Mouse (Mus musculus) embryonic facial prominence, embryonic 11.5 days (tissue): ENCODE data around the gene Eefsec. TPM values are rescaled to one million over a fixed set of nuclear protein-coding genes. Genes with fewer than 3 reads are reported as not detected.
A peak's percentile ranks its signal among the peaks of the same experiment; 100 is the strongest.

Source experiments
- ATAC-seq: fragments of 200-750 bp; cut with Nextera tagmentation; replicated peaks from 2 replicates; pipeline ENCODE4 v1.8.0; 2017; ENCODE audit warnings: low read depth; ENCODE audit not compliant: insufficient number of reproducible peaks, low FRiP score, low TSS enrichment
- DNase-seq: peaks from one replicate; pipeline ENCODE4 v3.0.0-alpha.2; 2015; ENCODE audit warnings: low spot score
- H3K27ac ChIP-seq: fragments of 300-500 bp; sonication (generic); replicated peaks from 2 replicates; pipeline ENCODE4 v1.5.1; 2014; ENCODE audit warnings: mild to moderate bottlenecking, low read depth, low read length, control low read depth
- H3K27me3 ChIP-seq: fragments of 300-500 bp; sonication (generic); 2 replicates; pipeline ENCODE4 v1.6.1; 2014; ENCODE audit warnings: mild to moderate bottlenecking, low read length, moderate library complexity, mixed read lengths; ENCODE audit not compliant: control insufficient read depth, insufficient read depth
- H3K36me3 ChIP-seq: fragments of 300-500 bp; sonication (generic); replicated peaks from 2 replicates; pipeline ENCODE4 v1.6.1; 2014; ENCODE audit warnings: low read depth, mild to moderate bottlenecking, low read length, moderate library complexity, mixed read lengths; ENCODE audit not compliant: control insufficient read depth, insufficient read depth
- H3K4me1 ChIP-seq: fragments of 300-500 bp; sonication (generic); 2 replicates; pipeline ENCODE4 v1.6.1; 2014; ENCODE audit warnings: low read length, mixed read lengths; ENCODE audit not compliant: control insufficient read depth, insufficient read depth
- H3K4me2 ChIP-seq: fragments of 300-500 bp; sonication (generic); 2 replicates; pipeline ENCODE4 v1.6.1; 2014; ENCODE audit warnings: low read depth, mild to moderate bottlenecking, control low read depth, low read length, moderate library complexity
- H3K4me3 ChIP-seq: fragments of 300-500 bp; sonication (generic); 2 replicates; pipeline ENCODE4 v1.5.1; 2014; ENCODE audit warnings: low read depth, low read length, control low read depth
- H3K9ac ChIP-seq: fragments of 300-500 bp; sonication (generic); replicated peaks from 2 replicates; pipeline ENCODE4 v1.6.1; 2014; ENCODE audit warnings: mild to moderate bottlenecking, control low read depth, low read length
- H3K9me3 ChIP-seq: fragments of 300-500 bp; sonication (generic); replicated peaks from 2 replicates; pipeline ENCODE4 v1.6.1; 2016; ENCODE audit warnings: mild to moderate bottlenecking, low read length, inconsistent platforms, mixed read lengths; ENCODE audit not compliant: control insufficient read depth
- WGBS: fragments of 180-500 bp; shearing (Covaris S2); extraction: QIAGEN DNeasy Blood & Tissue Kit; methylation state at CpG from one replicate; pipeline ENCODE4 v1.1.7; 2014; 5-methylcytosine and 5-hydroxymethylcytosine counted together
- polyA plus RNA-seq: library from polyadenylated mRNA; unstranded; fragments of >200 nt; fragmentation: Nextera tagmentation; extraction: Ambion mirVana; gene quantifications from 2 replicates; pipeline ENCODE4 v1.2.1, GENCODE M21; 2014

Eefsec gene
- polyA plus RNA-seq, 1 experiment from 2014 or later, result 42.4 TPM

DNA sequence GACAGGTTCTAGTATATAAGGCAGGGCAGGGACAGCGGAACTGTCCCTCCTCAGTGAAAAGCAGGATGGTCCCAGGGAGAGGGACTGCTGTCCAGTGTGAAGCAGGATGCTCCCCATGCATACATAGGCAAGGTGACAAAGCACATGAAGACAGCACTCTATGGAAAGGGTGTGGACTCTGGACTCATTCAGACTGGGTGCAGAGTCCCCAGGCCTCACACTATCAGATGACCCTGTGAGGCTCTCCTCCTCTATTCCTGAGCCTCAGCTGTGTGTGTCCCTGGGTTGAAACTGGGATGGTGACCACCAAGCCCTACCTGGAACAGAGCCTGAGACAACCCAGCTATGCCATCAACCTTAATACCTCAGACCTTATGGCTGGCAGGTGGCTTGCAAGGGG is 194.9 kb downstream of the Eefsec start:
- WGBS, result 95% methylated on average over 1 of the region's 1 CpGs

DNA sequence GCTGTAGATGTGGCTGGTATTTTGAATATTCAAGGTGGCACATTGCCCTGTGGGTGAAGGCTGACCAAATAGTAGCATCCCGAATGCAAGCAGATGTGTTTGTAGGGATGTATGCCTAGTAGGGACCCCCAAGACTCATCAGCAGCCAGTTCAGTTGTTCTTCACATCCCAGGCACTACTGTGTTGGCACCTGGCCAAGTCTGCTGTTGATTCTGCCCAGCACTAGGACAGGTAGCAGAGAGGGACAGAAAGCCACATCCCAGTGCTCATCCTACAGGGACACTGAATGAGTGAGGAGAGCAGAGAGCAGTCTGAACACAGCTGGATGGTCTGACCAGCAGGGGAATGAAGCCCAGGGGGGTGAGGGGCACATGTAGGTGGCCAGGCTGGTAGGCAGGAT is 197.1 kb downstream of the Eefsec start:
- 88% methylated on average over 1 of the region's 1 CpGs for WGBS

More for the DNA sequence above, 194.9 kb downstream of the Eefsec start:
- H3K4me3 ChIP-seq, result no peak overlapping the region
- H3K4me1 ChIP-seq, result no peaks in the 10 kb centered on the region
- H3K9me3 ChIP-seq, result no peaks in the 10 kb centered on the region
- DNase-seq (no peak), ATAC-seq (no peak)
- no peak overlapping the region for H3K27ac ChIP-seq
- H3K4me2 ChIP-seq, result no peak overlapping the region
- H3K36me3 ChIP-seq, result no peaks in the 10 kb centered on the region
- no peaks in the 10 kb centered on the region for H3K27me3 ChIP-seq
- no peak overlapping the region for H3K9ac ChIP-seq

DNA sequence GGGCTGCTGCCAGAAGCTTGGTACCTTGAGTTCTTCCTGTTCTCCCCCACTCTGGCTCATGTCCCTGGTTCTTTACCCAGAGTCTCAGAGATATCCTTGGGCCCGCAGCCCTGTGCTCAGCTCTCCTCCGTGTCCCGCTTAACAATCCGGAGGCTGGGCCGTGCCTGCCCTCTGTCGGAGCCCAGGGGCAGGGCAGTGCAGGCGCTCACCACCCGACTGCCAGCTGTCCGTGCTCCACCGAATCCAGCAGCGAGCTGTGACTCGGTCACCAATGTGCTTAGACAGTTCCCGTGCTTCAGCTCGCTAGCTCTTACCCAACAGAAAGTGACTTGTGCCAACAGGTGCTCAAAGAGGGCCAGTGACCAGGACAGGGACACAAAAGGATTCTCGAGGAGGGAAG is 203.7 kb downstream of the Eefsec start:
- H3K9ac ChIP-seq, result no peak overlapping the region
- peak; percentile 77 for DNase-seq
- no peaks in the 10 kb centered on the region for H3K9me3 ChIP-seq
- no peaks in the 10 kb centered on the region for H3K36me3 ChIP-seq
- no peaks in the 10 kb centered on the region; the same call in 1 of the 2 replicates for H3K27me3 ChIP-seq
- H3K27ac ChIP-seq, result no peak overlapping the region
- no peak overlapping the region for H3K4me2 ChIP-seq
- peak; percentile 63; the same call in 1 of the 2 replicates for ATAC-seq
- under 1% methylated on average over 15 of the region's 15 CpGs for WGBS
- H3K4me1 ChIP-seq, result peaks cover 5% of the 10 kb centered on the region
- H3K4me3 ChIP-seq, result no peak overlapping the region

More for the DNA sequence above, 197.1 kb downstream of the Eefsec start:
- no peak for ATAC-seq
- no peak overlapping the region for H3K4me2 ChIP-seq
- peaks cover 5% of the 10 kb centered on the region for H3K4me1 ChIP-seq
- H3K27ac ChIP-seq, result no peak overlapping the region
- DNase-seq, result no peak
- no peaks in the 10 kb centered on the region for H3K36me3 ChIP-seq
- no peak overlapping the region for H3K9ac ChIP-seq
- no peak overlapping the region for H3K4me3 ChIP-seq
- no peaks in the 10 kb centered on the region for H3K27me3 ChIP-seq
- H3K9me3 ChIP-seq, result no peaks in the 10 kb centered on the region

DNA sequence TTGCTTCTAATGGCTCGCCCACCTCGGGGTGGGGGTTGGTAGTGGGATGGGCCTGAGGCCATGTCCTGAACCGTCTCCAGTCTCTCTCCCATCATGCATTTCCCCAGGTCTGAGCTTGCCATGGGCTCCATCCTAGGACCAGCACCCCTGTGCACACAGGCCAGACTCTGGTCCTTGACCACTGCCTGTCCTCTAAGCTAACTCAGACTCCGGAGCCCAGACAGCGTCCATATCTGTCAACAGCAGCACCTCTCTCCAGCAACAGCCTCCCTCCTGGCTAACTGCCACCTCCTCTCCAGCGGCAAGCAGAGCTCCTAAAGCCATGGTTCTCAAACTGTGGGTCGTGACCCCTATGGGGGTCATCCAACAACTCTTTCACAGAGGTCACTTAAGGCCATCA is 209.8 kb downstream of the Eefsec start:
- Histone ChIP-seq H3K36me3 (no peaks in the 10 kb centered on the region), H3K9me3 (no peaks in the 10 kb centered on the region), H3K27ac (no peak overlapping the region), H3K4me2 (peak overlapping the region; percentile 22), H3K4me1 (peaks cover 5% of the 10 kb centered on the region; the same call in 1 of the 2 replicates), H3K9ac (no peak overlapping the region; the same call in 1 of the 2 replicates), H3K4me3 (no peak overlapping the region), H3K27me3 (no peaks in the 10 kb centered on the region; the same call in 1 of the 2 replicates)
- WGBS, result 9% methylated on average over 7 of the region's 7 CpGs
- DNase-seq (no peak), ATAC-seq (no peak)

DNA sequence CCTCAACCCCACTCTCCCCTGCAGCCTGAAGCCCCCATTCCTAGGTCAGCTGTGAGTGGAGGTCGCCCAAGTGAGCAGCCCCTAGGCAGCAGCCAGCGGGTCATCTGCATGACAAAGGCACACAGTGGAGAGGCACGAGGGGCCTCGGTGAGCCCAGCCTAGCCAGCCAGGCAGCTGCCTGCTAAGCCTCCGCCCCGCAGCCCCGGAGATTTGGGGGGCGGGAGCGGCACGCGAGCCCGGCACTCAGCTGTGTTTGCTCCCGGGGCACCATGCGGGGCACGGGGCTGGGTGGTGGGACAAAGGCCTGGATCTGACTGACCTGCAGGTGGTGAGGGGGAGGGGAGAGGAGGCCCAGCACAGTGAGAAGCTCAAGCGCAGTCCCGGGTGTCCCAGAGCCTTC is 210.4 kb downstream of the Eefsec start:
- peak; percentile 51 for DNase-seq
- H3K9me3 ChIP-seq, result no peaks in the 10 kb centered on the region
- peak; percentile 61; the same call in 1 of the 2 replicates for ATAC-seq
- H3K4me3 ChIP-seq, result no peak overlapping the region
- 2% methylated on average over 17 of the region's 17 CpGs for WGBS
- H3K36me3 ChIP-seq, result no peaks in the 10 kb centered on the region
- H3K9ac ChIP-seq, result peak overlapping the region; percentile 45
- H3K4me1 ChIP-seq, result peaks cover 5% of the 10 kb centered on the region; the same call in 1 of the 2 replicates
- H3K27me3 ChIP-seq, result no peaks in the 10 kb centered on the region; the same call in 1 of the 2 replicates
- peak overlapping the region; percentile 22 for H3K4me2 ChIP-seq
- no peak overlapping the region for H3K27ac ChIP-seq

DNA sequence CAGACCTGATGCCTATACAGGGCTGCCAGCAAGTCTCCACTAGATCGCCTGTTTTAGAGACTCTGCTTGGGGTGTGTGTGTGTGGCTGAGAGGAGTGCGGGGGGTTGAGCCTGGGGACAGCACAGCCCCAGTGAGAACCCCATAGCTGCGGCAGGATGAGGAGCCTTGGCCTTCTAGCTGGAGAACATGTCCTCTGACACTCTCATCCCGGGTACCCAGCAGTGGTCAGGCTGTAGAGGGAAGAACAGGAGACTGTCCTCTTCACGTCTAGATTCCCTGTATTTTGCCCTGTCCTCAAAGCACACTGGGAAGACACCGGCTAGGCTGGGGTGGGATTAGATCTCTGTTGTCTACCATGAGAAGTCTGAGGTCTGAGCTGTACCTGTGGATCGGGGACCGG is 210.9 kb downstream of the Eefsec start:
- no peak for DNase-seq
- Histone ChIP-seq H3K27ac (no peak overlapping the region), H3K9me3 (no peaks in the 10 kb centered on the region), H3K36me3 (no peaks in the 10 kb centered on the region), H3K4me1 (peaks cover 5% of the 10 kb centered on the region; the same call in 1 of the 2 replicates), H3K4me2 (no peak overlapping the region), H3K9ac (no peak overlapping the region; the same call in 1 of the 2 replicates), H3K27me3 (no peaks in the 10 kb centered on the region; the same call in 1 of the 2 replicates), H3K4me3 (no peak overlapping the region)
- no peak for ATAC-seq
- 18% methylated on average over 8 of the region's 8 CpGs for WGBS

DNA sequence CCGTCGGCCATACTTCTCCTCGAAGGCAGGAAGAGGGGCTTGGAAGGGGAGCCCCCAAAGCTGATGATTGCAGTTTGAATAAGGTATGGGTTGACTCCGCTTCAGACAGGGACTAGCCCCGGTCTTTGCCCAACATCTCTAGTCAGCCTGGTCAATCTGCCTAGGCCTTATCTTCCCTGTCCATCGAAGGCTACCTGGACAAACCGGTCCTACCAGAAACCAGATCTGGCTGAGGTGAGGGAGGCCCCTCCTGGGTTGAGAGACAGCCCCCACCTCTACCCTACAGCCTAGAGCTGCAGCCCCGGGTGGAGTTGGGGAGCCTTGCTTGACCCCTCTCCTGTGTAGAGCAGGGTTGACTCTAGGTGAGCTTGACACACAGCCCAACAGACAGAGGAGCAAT is 212.3 kb downstream of the Eefsec start:
- ATAC-seq (no peak), DNase-seq (no peak)
- H3K27me3 ChIP-seq, result no peaks in the 10 kb centered on the region
- no peak overlapping the region for H3K4me2 ChIP-seq
- no peak overlapping the region for H3K27ac ChIP-seq
- WGBS, result 66% methylated on average over 8 of the region's 8 CpGs
- no peak overlapping the region for H3K9ac ChIP-seq
- H3K9me3 ChIP-seq, result no peaks in the 10 kb centered on the region
- H3K4me1 ChIP-seq, result peaks cover 5% of the 10 kb centered on the region; the same call in 1 of the 2 replicates
- no peaks in the 10 kb centered on the region for H3K36me3 ChIP-seq
- no peak overlapping the region for H3K4me3 ChIP-seq

DNA sequence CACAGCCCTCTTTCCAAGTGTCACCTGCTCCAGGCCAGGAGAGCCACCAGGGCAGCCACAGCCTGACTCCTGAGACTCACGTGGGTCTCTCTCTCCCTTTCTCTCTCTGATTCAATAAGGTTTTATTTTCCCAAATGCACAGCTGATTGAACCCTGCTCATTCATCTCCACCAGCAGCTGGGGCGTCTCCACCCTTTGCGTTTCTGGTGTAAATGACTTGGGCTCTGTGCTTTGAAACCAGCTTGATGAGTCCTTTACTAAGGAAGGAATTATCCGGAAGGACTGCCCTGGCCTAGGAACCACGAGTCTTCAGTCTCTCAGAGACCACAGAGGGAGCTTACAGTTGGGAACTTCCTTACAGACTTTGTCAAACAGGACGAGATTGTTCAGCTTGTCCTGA is 214.1 kb downstream of the Eefsec start:
- Histone ChIP-seq H3K27me3 (no peaks in the 10 kb centered on the region), H3K4me1 (peaks cover 5% of the 10 kb centered on the region; the same call in 1 of the 2 replicates), H3K4me2 (no peak overlapping the region), H3K36me3 (no peaks in the 10 kb centered on the region), H3K4me3 (no peak overlapping the region), H3K9ac (no peak overlapping the region), H3K27ac (no peak overlapping the region), H3K9me3 (no peaks in the 10 kb centered on the region)
- 72% methylated on average over 6 of the region's 6 CpGs for WGBS
- DNase-seq (no peak), ATAC-seq (no peak)
